Mouse (Mus musculus) stomach, embryonic 14.5 days (tissue): ENCODE results near the gene Syna. TPM values are rescaled to one million over a fixed set of nuclear protein-coding genes. Genes with fewer than 3 reads are reported as not detected.
A peak's percentile ranks its signal among the peaks of the same experiment; 100 is the strongest.

Source experiments
- ATAC-seq: fragments of 200-750 bp; cut with Nextera tagmentation; 2 replicates; pipeline ENCODE4 v1.8.0; 2017; ENCODE audit warnings: low read depth, moderate TSS enrichment; ENCODE audit not compliant: insufficient number of reproducible peaks, insufficient read depth, low FRiP score
- H3K27ac ChIP-seq: fragments of 300-500 bp; sonication (generic); 2 replicates; pipeline ENCODE4 v1.5.1; 2014; ENCODE audit warnings: mild to moderate bottlenecking, low read length, moderate library complexity, mixed read lengths
- H3K27me3 ChIP-seq: fragments of 300-500 bp; sonication (generic); 2 replicates; pipeline ENCODE4 v1.6.1; 2014; ENCODE audit warnings: low read length, control low read depth, mixed read lengths; ENCODE audit not compliant: control insufficient read depth, insufficient read depth
- H3K36me3 ChIP-seq: fragments of 300-500 bp; sonication (generic); 2 replicates; pipeline ENCODE4 v1.6.1; 2014; ENCODE audit warnings: mild to moderate bottlenecking, control low read depth, low read length, moderate library complexity, mixed read lengths; ENCODE audit not compliant: control insufficient read depth, insufficient read depth
- H3K4me1 ChIP-seq: fragments of 300-500 bp; sonication (generic); 2 replicates; pipeline ENCODE4 v1.6.1; 2014; ENCODE audit warnings: low read length, control low read depth, mixed read lengths; ENCODE audit not compliant: control insufficient read depth, insufficient read depth
- H3K4me2 ChIP-seq: fragments of 300-500 bp; sonication (generic); replicated peaks from 2 replicates; pipeline ENCODE4 v1.6.1; 2014; ENCODE audit warnings: low read depth, low read length, control low read depth
- H3K4me3 ChIP-seq: fragments of 300-500 bp; sonication (generic); 2 replicates; pipeline ENCODE4 v1.5.1; 2014; ENCODE audit warnings: low read depth, low read length, control low read depth
- H3K9ac ChIP-seq: fragments of 300-500 bp; sonication (generic); replicated peaks from 2 replicates; pipeline ENCODE4 v1.6.1; 2014; ENCODE audit warnings: low read depth, mild to moderate bottlenecking, control low read depth, low read length, moderate library complexity, mixed read lengths
- H3K9me3 ChIP-seq: fragments of 300-500 bp; sonication (generic); 2 replicates; pipeline ENCODE4 v1.6.1; 2016; ENCODE audit warnings: low read depth, low read length, control low read depth; ENCODE audit not compliant: control insufficient read depth
- WGBS: fragments of 180-500 bp; shearing (Covaris S2); extraction: QIAGEN DNeasy Blood & Tissue Kit; methylation state at CpG from one replicate; pipeline ENCODE4 v1.1.7; 2014; 5-methylcytosine and 5-hydroxymethylcytosine counted together
- polyA plus RNA-seq: library from polyadenylated mRNA; unstranded; fragments of >200 nt; fragmentation: Nextera tagmentation; extraction: Ambion mirVana; gene quantifications from 2 replicates; pipeline ENCODE4 v1.2.1, GENCODE M21; 2014

Gene Syna
- polyA plus RNA-seq, 1 experiment from 2014 or later: not detected

DNA sequence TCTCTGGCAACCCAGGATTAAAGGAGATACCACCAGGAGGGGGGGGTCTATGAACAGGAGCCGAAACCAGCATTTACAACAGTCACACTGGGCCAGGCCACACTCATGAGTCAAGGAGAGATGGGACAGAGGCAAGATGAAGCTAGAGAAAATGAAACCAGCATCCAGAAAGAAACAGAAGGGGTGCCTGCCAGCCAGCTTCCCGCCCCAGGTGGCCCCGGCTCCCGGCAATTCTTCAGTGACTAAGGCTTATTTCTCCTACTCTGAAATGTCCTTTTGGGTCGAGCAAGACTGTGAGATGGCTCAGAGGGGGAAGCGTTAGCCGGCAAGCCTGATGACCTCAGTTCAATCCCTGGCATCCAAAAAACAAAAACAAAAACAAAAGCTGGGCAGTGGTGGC, 13.2 kb downstream of the Syna start:
- Histone ChIP-seq H3K9ac (no peak overlapping the region), H3K27ac (no peak overlapping the region), H3K4me1 (peaks cover 22% of the 10 kb centered on the region), H3K9me3 (no peaks in the 10 kb centered on the region), H3K36me3 (no peaks in the 10 kb centered on the region), H3K27me3 (no peaks in the 10 kb centered on the region), H3K4me2 (no peak overlapping the region), H3K4me3 (no peak overlapping the region)
- WGBS: 87% methylated on average over 7 of the region's 7 CpGs
- ATAC-seq: no peak

DNA sequence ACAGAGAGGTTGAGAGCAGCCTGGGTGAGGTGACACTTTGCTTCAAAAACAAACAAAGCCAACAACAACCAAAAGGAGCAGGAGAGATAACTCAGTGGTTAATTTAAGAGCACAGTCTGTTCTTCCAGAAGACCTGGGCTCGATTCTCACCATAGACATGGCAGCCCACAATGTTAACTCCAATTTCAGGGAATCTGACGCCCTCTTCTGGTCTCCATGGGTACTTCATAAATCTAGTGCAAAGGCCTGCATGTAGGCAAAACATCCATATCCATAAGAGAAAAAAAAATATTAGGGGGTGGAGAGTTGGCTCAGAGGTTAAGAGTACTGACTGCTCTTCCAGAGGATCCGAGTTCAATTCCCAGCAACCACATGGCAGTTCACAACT, 14.7 kb downstream of the Syna start:
- Histone ChIP-seq H3K9me3 (no peaks in the 10 kb centered on the region), H3K36me3 (no peaks in the 10 kb centered on the region), H3K4me3 (no peak overlapping the region), H3K4me2 (no peak overlapping the region), H3K4me1 (peaks cover 29% of the 10 kb centered on the region), H3K9ac (no peak overlapping the region), H3K27me3 (no peaks in the 10 kb centered on the region), H3K27ac (no peak overlapping the region)
- 50% methylated on average over 3 of the region's 3 CpGs for WGBS
- no peak for ATAC-seq

DNA sequence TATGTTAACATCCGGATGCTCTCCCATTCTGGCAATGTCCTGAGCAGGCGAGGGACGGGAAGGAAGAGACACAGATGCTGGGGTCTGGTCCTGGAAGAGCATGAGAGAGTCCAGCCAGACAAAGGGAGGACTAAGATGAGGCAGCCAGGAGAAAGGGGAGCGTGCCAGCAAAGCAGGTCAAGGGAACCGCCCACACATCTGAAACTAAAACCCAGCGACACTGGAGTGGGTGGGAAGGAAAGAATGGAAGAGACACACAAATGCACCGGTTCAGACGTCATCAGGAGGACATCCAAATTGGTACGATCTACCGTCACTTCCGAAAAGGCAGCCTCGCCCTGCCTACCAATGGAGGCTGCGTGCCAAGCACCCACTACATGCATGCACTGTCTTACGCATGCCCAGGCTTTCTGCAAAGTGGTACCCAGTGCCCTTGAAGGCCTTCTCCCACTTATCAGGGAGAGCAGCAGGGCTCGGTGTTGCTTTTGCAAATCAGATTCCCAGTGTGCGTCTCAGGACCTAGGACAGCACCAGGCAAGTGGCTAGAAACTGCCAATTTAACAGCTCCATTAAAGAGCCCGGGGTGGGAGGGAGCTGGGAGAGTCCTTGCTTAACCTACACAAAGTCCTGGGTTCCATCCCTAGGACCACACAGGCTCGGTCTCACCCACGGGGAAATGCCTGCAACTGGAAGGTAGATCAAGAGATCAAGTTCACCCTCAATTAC, 15.3 kb downstream of the Syna start:
- Histone ChIP-seq H3K27me3 (no peaks in the 10 kb centered on the region), H3K4me2 (no peak overlapping the region), H3K27ac (no peak overlapping the region), H3K4me3 (no peak overlapping the region), H3K4me1 (peaks cover 33% of the 10 kb centered on the region), H3K9me3 (no peaks in the 10 kb centered on the region), H3K36me3 (no peaks in the 10 kb centered on the region), H3K9ac (no peak overlapping the region)
- no peak for ATAC-seq
- WGBS: 66% methylated on average over 19 of the region's 19 CpGs

DNA sequence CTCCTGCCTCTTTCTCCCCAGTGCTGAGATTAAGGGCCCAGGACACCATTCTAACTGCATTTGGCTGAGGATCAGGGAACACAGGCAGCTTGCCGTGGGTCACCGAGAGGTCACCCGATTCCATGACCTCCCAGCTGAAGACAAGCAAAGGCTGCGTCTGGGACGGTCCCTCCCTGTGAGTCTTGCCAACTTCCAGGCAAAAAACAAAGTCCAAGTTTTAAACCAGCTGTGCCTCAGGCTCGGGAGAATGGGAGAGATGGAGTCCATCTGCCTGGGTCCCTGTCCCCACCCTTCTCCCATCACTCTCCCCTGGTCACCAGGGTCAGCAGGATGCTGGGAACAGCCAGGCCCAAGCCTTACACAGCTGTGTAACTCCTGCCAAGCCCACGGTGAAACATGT, 18.3 kb downstream of the Syna start:
- peaks cover 28% of the 10 kb centered on the region for H3K4me1 ChIP-seq
- WGBS: 32% methylated on average over 7 of the region's 7 CpGs
- no peaks in the 10 kb centered on the region for H3K27me3 ChIP-seq
- H3K4me3 ChIP-seq: no peak overlapping the region
- ATAC-seq: peak; percentile 16; the same call in 1 of the 2 replicates
- no peaks in the 10 kb centered on the region for H3K9me3 ChIP-seq
- peak overlapping the region; percentile 53 for H3K27ac ChIP-seq
- no peaks in the 10 kb centered on the region for H3K36me3 ChIP-seq
- H3K9ac ChIP-seq: no peak overlapping the region
- no peak overlapping the region for H3K4me2 ChIP-seq

DNA sequence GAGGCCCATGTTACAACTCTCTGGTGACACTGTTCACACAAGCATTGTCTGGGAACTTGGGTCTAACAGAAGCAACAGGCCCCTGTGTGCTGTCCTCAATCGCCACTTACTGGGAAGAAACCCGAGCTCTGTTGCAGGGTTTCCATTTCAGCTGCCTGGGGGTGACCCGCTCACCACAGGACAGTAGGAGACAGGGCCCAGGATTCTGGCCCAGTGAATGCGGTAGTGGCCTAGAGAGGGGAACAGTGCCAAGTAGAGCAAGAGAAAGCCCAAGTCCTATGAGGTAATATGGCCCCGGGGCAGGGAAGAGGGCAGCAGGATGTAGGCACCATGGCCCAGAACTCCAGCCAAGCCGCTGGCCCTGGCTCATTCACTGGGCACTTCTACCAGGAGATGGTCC, 19.1 kb downstream of the Syna start:
- H3K36me3 ChIP-seq: no peaks in the 10 kb centered on the region
- H3K27me3 ChIP-seq: no peaks in the 10 kb centered on the region
- H3K9ac ChIP-seq: no peak overlapping the region
- 81% methylated on average over 6 of the region's 6 CpGs for WGBS
- peak overlapping the region; percentile 76; the same call in 1 of the 2 replicates for H3K27ac ChIP-seq
- H3K9me3 ChIP-seq: no peaks in the 10 kb centered on the region
- H3K4me2 ChIP-seq: no peak overlapping the region
- H3K4me3 ChIP-seq: no peak overlapping the region
- peaks cover 28% of the 10 kb centered on the region for H3K4me1 ChIP-seq
- ATAC-seq: no peak

DNA sequence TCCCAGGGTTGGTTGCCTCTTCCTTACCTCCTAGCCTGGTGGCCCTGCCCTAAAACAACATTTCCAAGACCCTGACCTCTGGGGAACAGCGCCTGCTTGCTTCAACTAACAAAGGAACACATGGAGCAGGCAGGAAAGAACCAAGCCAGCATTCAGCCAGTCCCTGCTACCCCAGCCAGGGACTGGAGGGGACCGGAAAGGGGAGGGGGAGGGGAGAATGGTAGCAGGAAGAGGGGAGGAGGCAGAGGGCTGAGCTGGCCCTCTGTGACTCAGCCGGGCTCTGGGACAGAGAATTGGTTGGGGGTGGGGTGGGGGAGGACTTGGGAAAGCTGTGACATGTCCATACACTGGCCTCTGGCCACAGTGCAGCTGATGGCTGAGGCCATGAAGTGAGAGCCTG, 20.1 kb downstream of the Syna start:
- H3K9ac ChIP-seq: no peak overlapping the region
- peaks cover 28% of the 10 kb centered on the region for H3K4me1 ChIP-seq
- H3K36me3 ChIP-seq: peaks cover 5% of the 10 kb centered on the region
- 0 out of 2 replicates have a peak overlapping the region, but pooled peaks have one; percentile 5 for H3K4me2 ChIP-seq
- WGBS: 10% methylated on average over 3 of the region's 3 CpGs
- H3K27me3 ChIP-seq: no peaks in the 10 kb centered on the region
- H3K27ac ChIP-seq: peak overlapping the region; percentile 83
- no peaks in the 10 kb centered on the region for H3K9me3 ChIP-seq
- peak; percentile 70; the same call in 1 of the 2 replicates for ATAC-seq
- no peak overlapping the region for H3K4me3 ChIP-seq

DNA sequence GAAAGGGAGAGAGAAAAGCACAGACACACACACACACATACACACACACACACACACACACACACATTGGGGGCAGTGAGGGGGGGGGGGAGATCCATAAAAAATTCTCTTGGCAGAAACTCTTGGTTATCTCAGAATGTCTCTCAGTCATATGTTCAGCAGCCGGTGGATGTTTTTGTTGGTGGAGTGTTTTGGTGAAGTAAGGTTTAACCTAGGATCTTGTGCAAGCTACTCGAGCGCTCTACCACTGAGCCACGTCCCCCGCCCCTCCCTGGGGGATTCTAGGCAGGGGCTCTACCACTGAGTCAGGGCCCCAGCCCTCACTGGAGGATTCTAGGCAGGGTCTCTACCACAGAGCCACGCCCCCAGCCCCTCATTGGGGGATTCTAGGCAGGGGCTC, 23.9 kb downstream of the Syna start:
- Histone ChIP-seq H3K4me2 (no peak overlapping the region), H3K36me3 (peaks cover 15% of the 10 kb centered on the region), H3K9me3 (no peaks in the 10 kb centered on the region), H3K9ac (no peak overlapping the region), H3K4me3 (no peak overlapping the region), H3K27me3 (no peaks in the 10 kb centered on the region), H3K27ac (no peak overlapping the region), H3K4me1 (peaks cover 14% of the 10 kb centered on the region)
- ATAC-seq: no peak
- 90% methylated on average over 6 of the region's 6 CpGs for WGBS

DNA sequence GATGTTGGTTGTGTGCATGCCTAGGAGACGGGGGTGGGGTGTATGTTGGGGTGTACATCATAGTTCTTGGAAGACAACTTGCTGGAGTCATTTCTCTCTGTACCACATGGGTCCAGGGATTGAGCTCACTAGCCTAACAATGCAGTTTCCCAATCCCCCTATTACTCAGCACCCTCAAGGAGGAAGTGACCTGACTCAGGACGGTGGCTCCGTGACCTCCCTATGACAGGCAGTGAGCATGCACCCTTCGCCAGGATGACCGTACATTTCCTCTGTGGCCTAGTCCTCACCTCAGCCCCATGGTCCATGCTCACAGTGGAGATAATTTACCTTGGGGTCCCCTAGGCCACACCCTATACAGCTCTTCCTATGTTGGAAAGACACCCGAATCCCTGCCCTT, 27.6 kb downstream of the Syna start:
- 92% methylated on average over 6 of the region's 6 CpGs for WGBS
- no peak for ATAC-seq

DNA sequence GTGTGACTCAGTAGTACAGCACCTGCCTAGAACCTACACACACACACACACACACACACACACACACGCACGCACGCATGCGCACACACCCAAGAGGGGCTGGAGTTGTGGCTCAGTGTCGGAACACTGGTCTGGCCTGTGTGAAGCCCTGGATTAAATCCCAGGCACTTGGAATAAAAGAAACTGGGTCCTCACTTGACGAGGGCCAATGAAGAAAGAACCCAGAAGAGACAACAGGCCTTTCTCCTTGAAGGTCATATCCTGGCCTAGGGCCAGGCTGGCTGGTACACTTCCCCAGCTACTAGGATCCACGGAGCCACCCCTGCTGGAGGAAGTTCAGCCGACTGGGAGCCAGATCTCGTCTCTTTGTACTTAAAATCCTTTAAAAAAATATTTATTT, 28.4 kb downstream of the Syna start:
- WGBS: 89% methylated on average over 9 of the region's 9 CpGs
- H3K27me3 ChIP-seq: no peaks in the 10 kb centered on the region
- H3K27ac ChIP-seq: no peak overlapping the region
- H3K9me3 ChIP-seq: no peaks in the 10 kb centered on the region
- H3K36me3 ChIP-seq: peaks cover 15% of the 10 kb centered on the region
- H3K4me3 ChIP-seq: no peak overlapping the region
- no peak overlapping the region for H3K4me2 ChIP-seq
- ATAC-seq: no peak
- no peaks in the 10 kb centered on the region for H3K4me1 ChIP-seq
- H3K9ac ChIP-seq: no peak overlapping the region

More for the DNA sequence above, 27.6 kb downstream of the Syna start:
- Histone ChIP-seq H3K27me3 (no peaks in the 10 kb centered on the region), H3K4me1 (no peaks in the 10 kb centered on the region), H3K4me2 (no peak overlapping the region), H3K4me3 (no peak overlapping the region), H3K36me3 (peaks cover 15% of the 10 kb centered on the region), H3K27ac (no peak overlapping the region), H3K9ac (no peak overlapping the region), H3K9me3 (no peaks in the 10 kb centered on the region)
